Mouse (Mus musculus) liver, embryonic 14.5 days (tissue): ENCODE results near the gene Iqgap2. TPM values are rescaled to one million over a fixed set of nuclear protein-coding genes. Genes with fewer than 3 reads are reported as not detected.

Experiments
- ATAC-seq: fragments of 200-750 bp; cut with Nextera tagmentation; 2 replicates; pipeline ENCODE4 v1.8.0; 2017; ENCODE audit warnings: moderate number of reproducible peaks, mild to moderate bottlenecking, moderate library complexity; ENCODE audit not compliant: insufficient read depth
- DNase-seq, 3 experiments: peaks; one replicate each; pipeline ENCODE4 v3.0.0-alpha.2; 2012 to 2013; ENCODE audit warnings: low read depth in 3 of 3, low spot score in 3 of 3
- H3K27ac ChIP-seq: fragments of 300-500 bp; sonication (generic); 2 replicates; pipeline ENCODE4 v1.5.1; 2014; ENCODE audit warnings: moderate library complexity, mild to moderate bottlenecking, control low read depth, inconsistent platforms
- H3K27me3 ChIP-seq: fragments of 300-500 bp; sonication (generic); 2 replicates; pipeline ENCODE4 v1.6.1; 2014; ENCODE audit warnings: mild to moderate bottlenecking, low read length, moderate library complexity; ENCODE audit not compliant: control insufficient read depth, insufficient read depth
- H3K36me3 ChIP-seq: fragments of 300-500 bp; sonication (generic); replicated peaks from 2 replicates; pipeline ENCODE4 v1.6.1; 2014; ENCODE audit warnings: low read depth; ENCODE audit not compliant: control insufficient read depth, insufficient read depth
- H3K4me1 ChIP-seq, 2 experiments: fragments of 200-500 bp in 1 of 2; fragments of 300-500 bp in 1 of 2; sonication (generic) in 1 of 2; replicated peaks; 2 replicates each; pipeline ENCODE4 v1.6.1; 2012 to 2014; ENCODE audit warnings: antibody characterized with exemption in 1 of 2, inconsistent platforms in 1 of 2, low read length in 1 of 2; ENCODE audit not compliant: control insufficient read depth in 2 of 2, insufficient read depth in 2 of 2
- H3K4me2 ChIP-seq: fragments of 300-500 bp; sonication (generic); 2 replicates; pipeline ENCODE4 v1.6.1; 2014; ENCODE audit warnings: low read depth, mild to moderate bottlenecking, control low read depth, moderate library complexity
- H3K4me3 ChIP-seq, 2 experiments: fragments of 200-500 bp in 1 of 2; fragments of 300-500 bp in 1 of 2; sonication (generic) in 1 of 2; 2 replicates each; pipeline ENCODE4 v1.5.1; 2012 to 2014; ENCODE audit warnings: low read depth in 2 of 2, low read length in 2 of 2, mild to moderate bottlenecking in 2 of 2, control low read depth in 1 of 2, inconsistent platforms in 1 of 2, moderate library complexity in 1 of 2; ENCODE audit not compliant: insufficient read depth in 1 of 2
- H3K9ac ChIP-seq: fragments of 300-500 bp; sonication (generic); replicated peaks from 2 replicates; pipeline ENCODE4 v1.6.1; 2014; ENCODE audit warnings: mild to moderate bottlenecking, control low read depth, moderate library complexity
- H3K9me3 ChIP-seq: fragments of 300-500 bp; sonication (generic); 2 replicates; pipeline ENCODE4 v1.6.1; 2016; ENCODE audit warnings: low read length, mixed read lengths; ENCODE audit not compliant: control insufficient read depth
- CTCF ChIP-seq: IDR thresholded peaks from 2 replicates; pipeline ENCODE4 v1.5.1; 2016; ENCODE audit warnings: antibody characterized with exemption, low read depth, control low read depth
- EP300 ChIP-seq: IDR thresholded peaks from 2 replicates; pipeline ENCODE4 v1.6.1; 2016; ENCODE audit warnings: antibody characterized with exemption, low read depth
- WGBS: fragments of 180-500 bp; shearing (Covaris S2); extraction: QIAGEN DNeasy Blood & Tissue Kit; methylation state at CpG from one replicate; pipeline ENCODE4 v1.1.7; 2014; ENCODE audit not compliant: insufficient replicate concordance; 5-methylcytosine and 5-hydroxymethylcytosine counted together
- polyA plus RNA-seq, 2 experiments: library from polyadenylated mRNA; depleted of rRNA in 1 of 2; stranded (reverse) in 1 of 2; unstranded in 1 of 2; fragments of >200 nt; fragmentation: Nextera tagmentation in 1 of 2; extraction: Ambion mirVana in 1 of 2; gene quantifications; 2 replicates each; pipeline versions ENCODE4 v1.2.1 to v1.2.3; 2012 to 2014

Iqgap2 gene
- polyA plus RNA-seq, 2 experiments: 10.8 to 11.8 TPM

- no peak for TF ChIP-seq CTCF
- TF ChIP-seq EP300: no peak
- DNase-seq (no peak), ATAC-seq (no peak)
- no peak overlapping the region for H3K4me2 ChIP-seq
- H3K9me3 ChIP-seq: no peaks in the 10 kb centered on the region
- WGBS: 74% methylated on average over 11 of the region's 11 CpGs
- H3K27ac ChIP-seq: no peak overlapping the region
- no peak overlapping the region for H3K9ac ChIP-seq
- no peaks in the 10 kb centered on the region for H3K36me3 ChIP-seq
- H3K4me3 ChIP-seq: no peak overlapping the region
- H3K4me1 ChIP-seq: peaks cover 0 to 5% of the 10 kb centered on the region in 2 experiments; a peak in 2 of 4 replicates
- no peaks in the 10 kb centered on the region for H3K27me3 ChIP-seq
Observed at GRCm38 (mm10) chr13:95747541-95747940, 144.2 kb downstream of the Iqgap2 start.

GRCm38 (mm10) chr13:95747101-95747500, 144.6 kb downstream of the Iqgap2 start:
- WGBS: 74% methylated on average over 7 of the region's 7 CpGs
- Histone ChIP-seq H3K4me2 (no peak overlapping the region), H3K36me3 (no peaks in the 10 kb centered on the region), H3K4me1 (peaks cover 0 to 2% of the 10 kb centered on the region in 2 experiments; a peak in 2 of 4 replicates), H3K4me3 (no peak overlapping the region), H3K9me3 (no peaks in the 10 kb centered on the region), H3K27me3 (no peaks in the 10 kb centered on the region), H3K9ac (no peak overlapping the region), H3K27ac (no peak overlapping the region)
- no peak for ATAC-seq
- DNase-seq: no peak
- no peak for TF ChIP-seq CTCF
- TF ChIP-seq EP300: no peak

- DNase-seq (peak in 2 of 3 experiments; percentile 12 to 19), ATAC-seq (no peak)
- Histone ChIP-seq H3K4me1 (no peaks in the 10 kb centered on the region), H3K4me3 (no peak overlapping the region), H3K9me3 (no peaks in the 10 kb centered on the region), H3K9ac (no peak overlapping the region), H3K27ac (no peak overlapping the region), H3K4me2 (no peak overlapping the region), H3K36me3 (no peaks in the 10 kb centered on the region), H3K27me3 (no peaks in the 10 kb centered on the region)
- TF ChIP-seq CTCF: peak; percentile 91
- no peak for TF ChIP-seq EP300
- WGBS: 5% methylated on average over 6 of the region's 6 CpGs
Observed at GRCm38 (mm10) chr13:95746509-95746908, 145.2 kb downstream of the Iqgap2 start.

DNA sequence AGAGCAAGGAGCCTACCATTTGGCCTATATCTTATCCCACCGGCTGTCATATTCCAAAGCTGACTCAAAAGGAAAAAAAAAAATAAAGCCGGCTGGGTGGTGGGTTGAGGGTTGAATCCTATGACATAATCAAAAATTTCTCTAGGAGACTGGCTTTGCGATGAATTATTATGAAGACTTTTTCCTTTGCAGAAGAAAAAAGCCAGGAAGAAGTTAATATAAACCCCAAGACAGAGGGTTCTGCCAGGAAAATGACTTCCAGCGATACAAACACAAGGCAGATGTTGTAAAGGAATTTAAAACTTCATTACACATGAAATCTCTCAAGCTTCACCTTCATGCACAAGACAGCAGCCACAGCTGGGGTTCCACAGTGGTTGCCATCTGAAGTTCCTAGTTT, 146.3 kb downstream of the Iqgap2 start:
- 78% methylated on average over 4 of the region's 4 CpGs for WGBS
- H3K36me3 ChIP-seq: no peaks in the 10 kb centered on the region
- TF ChIP-seq EP300 (no peak), CTCF (no peak)
- H3K9me3 ChIP-seq: no peaks in the 10 kb centered on the region
- H3K4me1 ChIP-seq: no peaks in the 10 kb centered on the region
- no peaks in the 10 kb centered on the region for H3K27me3 ChIP-seq
- H3K27ac ChIP-seq: no peak overlapping the region
- H3K4me3 ChIP-seq: no peak overlapping the region
- H3K4me2 ChIP-seq: no peak overlapping the region
- no peak for DNase-seq
- no peak for ATAC-seq
- no peak overlapping the region for H3K9ac ChIP-seq

- no peaks in the 10 kb centered on the region for H3K9me3 ChIP-seq
- no peak for DNase-seq
- H3K4me3 ChIP-seq: no peak overlapping the region
- TF ChIP-seq EP300 (no peak), CTCF (no peak)
- 76% methylated on average over 9 of the region's 9 CpGs for WGBS
- H3K4me2 ChIP-seq: no peak overlapping the region
- H3K36me3 ChIP-seq: no peaks in the 10 kb centered on the region
- ATAC-seq: no peak
- H3K4me1 ChIP-seq: no peaks in the 10 kb centered on the region
- H3K27me3 ChIP-seq: no peaks in the 10 kb centered on the region
- no peak overlapping the region for H3K27ac ChIP-seq
- no peak overlapping the region for H3K9ac ChIP-seq
Observed at GRCm38 (mm10) chr13:95742881-95743466, 148.7 kb downstream of the Iqgap2 start.
